Mouse (Mus musculus) liver, embryonic 16.5 days (tissue): ENCODE data around the gene Clec2e. TPM values are rescaled to one million over a fixed set of nuclear protein-coding genes. Genes with fewer than 3 reads are reported as not detected.
"Not testable (repeated sequence)": the region's sequence is repeated elsewhere in the genome, so short reads cannot be mapped to it uniquely, and the experiment has no call there.

Experiments used
- ATAC-seq: fragments of 200-750 bp; cut with Nextera tagmentation; 2 replicates; pipeline ENCODE4 v1.8.0; 2017; ENCODE audit warnings: low read depth, mild to moderate bottlenecking, moderate number of reproducible peaks, moderate library complexity
- H3K27ac ChIP-seq: fragments of 300-500 bp; sonication (generic); 2 replicates; pipeline ENCODE4 v1.5.1; 2014; ENCODE audit warnings: mild to moderate bottlenecking, low read length
- H3K27me3 ChIP-seq: fragments of 300-500 bp; sonication (generic); 2 replicates; pipeline ENCODE4 v1.6.1; 2014; ENCODE audit warnings: low read depth, low read length, mixed read lengths; ENCODE audit not compliant: control insufficient read depth, insufficient read depth
- H3K36me3 ChIP-seq: fragments of 300-500 bp; sonication (generic); 2 replicates; pipeline ENCODE4 v1.6.1; 2014; ENCODE audit warnings: mild to moderate bottlenecking; ENCODE audit not compliant: control insufficient read depth, insufficient read depth
- H3K4me1 ChIP-seq: fragments of 300-500 bp; sonication (generic); 2 replicates; pipeline ENCODE4 v1.6.1; 2014; ENCODE audit warnings: low read depth, low read length, mixed read lengths; ENCODE audit not compliant: control insufficient read depth
- H3K4me2 ChIP-seq: fragments of 300-500 bp; sonication (generic); 2 replicates; pipeline ENCODE4 v1.6.1; 2014; ENCODE audit warnings: low read depth, low read length, mixed read lengths
- H3K4me3 ChIP-seq: fragments of 300-500 bp; sonication (generic); 2 replicates; pipeline ENCODE4 v1.5.1; 2014; ENCODE audit warnings: low read depth, mild to moderate bottlenecking, low read length
- H3K9ac ChIP-seq: fragments of 300-500 bp; sonication (generic); 2 replicates; pipeline ENCODE4 v1.6.1; 2014; ENCODE audit warnings: low read depth, low read length
- H3K9me3 ChIP-seq: fragments of 300-500 bp; sonication (generic); replicated peaks from 2 replicates; pipeline ENCODE4 v1.6.1; 2016; ENCODE audit warnings: low read length; ENCODE audit not compliant: control insufficient read depth
- WGBS: fragments of 180-500 bp; shearing (Covaris S2); extraction: QIAGEN DNeasy Blood & Tissue Kit; methylation state at CpG from one replicate; pipeline ENCODE4 v1.1.7; 2014; ENCODE audit not compliant: insufficient replicate concordance; 5-methylcytosine and 5-hydroxymethylcytosine counted together
- polyA plus RNA-seq: library from polyadenylated mRNA; unstranded; fragments of >200 nt; fragmentation: Nextera tagmentation; extraction: Ambion mirVana; gene quantifications from 2 replicates; pipeline ENCODE4 v1.2.1, GENCODE M21; 2015

Gene Clec2e
- polyA plus RNA-seq, 1 experiment from 2014 or later: 0.08 TPM

DNA sequence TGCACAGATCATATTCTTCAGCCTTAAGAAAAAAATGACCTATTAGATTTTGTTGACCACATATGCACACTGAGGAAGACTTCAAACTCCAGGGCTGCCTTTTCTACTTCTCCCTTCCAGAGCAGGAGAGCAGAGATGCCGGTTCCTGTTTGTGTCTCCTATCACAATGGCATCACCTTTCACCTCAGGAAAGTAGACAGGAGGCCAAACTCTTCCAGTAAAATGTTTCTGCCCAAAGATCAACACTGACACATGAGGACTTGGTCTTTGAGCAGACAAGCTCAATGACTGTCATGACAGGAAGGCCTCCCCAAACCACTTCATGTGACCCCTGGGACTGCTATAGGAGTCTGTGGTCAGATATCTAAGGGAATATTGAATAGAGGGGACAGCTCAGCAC lies 11.8 kb upstream of the Clec2e start:
- Histone ChIP-seq H3K27me3 (no peaks in the 10 kb centered on the region), H3K4me1 (no peaks in the 10 kb centered on the region), H3K4me2 (no peak overlapping the region), H3K9ac (no peak overlapping the region), H3K36me3 (no peaks in the 10 kb centered on the region), H3K27ac (no peak overlapping the region), H3K9me3 (no peaks in the 10 kb centered on the region), H3K4me3 (no peak overlapping the region)
- whole genome bisulfite sequencing: 14% methylated on average over 1 of the region's 1 CpGs
- ATAC-seq: no peak

- H3K4me2 ChIP-seq: no peak overlapping the region
- H3K9me3 ChIP-seq: no peaks in the 10 kb centered on the region
- no peak overlapping the region for H3K4me3 ChIP-seq
- no peak overlapping the region for H3K9ac ChIP-seq
- no peaks in the 10 kb centered on the region for H3K4me1 ChIP-seq
- H3K36me3 ChIP-seq: no peaks in the 10 kb centered on the region
- no peaks in the 10 kb centered on the region for H3K27me3 ChIP-seq
- ATAC-seq: no peak
- no peak overlapping the region for H3K27ac ChIP-seq
Observed at GRCm38 (mm10) chr6:129107916-129108315, 7.2 kb upstream of the Clec2e start.

- no peak overlapping the region for H3K27ac ChIP-seq
- 31% methylated on average over 4 of the region's 4 CpGs for WGBS
Observed at GRCm38 (mm10) chr6:129102858-129103555, 2.3 kb upstream of the Clec2e start.

GRCm38 (mm10) chr6:129101604-129102003 lies 891 bp upstream of the Clec2e start:
- Histone ChIP-seq H3K27ac (no peak overlapping the region), H3K4me1 (no peaks in the 10 kb centered on the region; the same call in 1 of the 2 replicates), H3K36me3 (no peaks in the 10 kb centered on the region), H3K9me3 (no peaks in the 10 kb centered on the region), H3K9ac (no peak overlapping the region), H3K4me3 (no peak overlapping the region), H3K27me3 (no peaks in the 10 kb centered on the region), H3K4me2 (no peak overlapping the region)
- ATAC-seq: no peak
- WGBS: 47% methylated on average over 1 of the region's 1 CpGs

More at GRCm38 (mm10) chr6:129102858-129103555, 2.3 kb upstream of the Clec2e start:
- no peak for ATAC-seq
- H3K4me2 ChIP-seq: no peak overlapping the region
- H3K9me3 ChIP-seq: no peaks in the 10 kb centered on the region
- H3K4me3 ChIP-seq: no peak overlapping the region
- H3K9ac ChIP-seq: no peak overlapping the region
- H3K4me1 ChIP-seq: no peaks in the 10 kb centered on the region; the same call in 1 of the 2 replicates
- H3K36me3 ChIP-seq: no peaks in the 10 kb centered on the region
- H3K27me3 ChIP-seq: no peaks in the 10 kb centered on the region

DNA sequence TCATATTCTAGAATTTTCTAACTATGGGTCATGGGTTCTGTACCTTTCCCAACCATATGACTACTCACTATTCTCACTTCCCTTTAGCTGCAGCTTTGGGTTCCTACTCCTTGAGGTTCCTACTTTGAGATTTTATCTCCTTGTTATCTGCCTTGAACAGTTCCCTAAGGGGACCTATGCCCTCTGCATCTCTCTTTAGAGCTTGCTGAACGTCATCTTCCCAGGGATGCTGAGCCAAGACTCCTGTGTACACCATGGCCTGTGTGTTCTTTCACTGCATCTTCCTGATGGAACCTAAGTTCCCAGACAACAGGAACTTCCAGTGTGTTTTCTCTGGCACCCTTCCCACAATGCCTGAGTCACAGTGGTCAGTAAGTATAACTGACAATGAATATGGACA lies 2.8 kb downstream of the Clec2e start:
- H3K27ac ChIP-seq: no peak overlapping the region
- no peaks in the 10 kb centered on the region; the same call in 1 of the 2 replicates for H3K4me1 ChIP-seq
- H3K9ac ChIP-seq: no peak overlapping the region
- no peak overlapping the region for H3K4me2 ChIP-seq
- no peaks in the 10 kb centered on the region for H3K36me3 ChIP-seq
- 8% methylated on average over 1 of the region's 1 CpGs for WGBS
- no peak overlapping the region for H3K4me3 ChIP-seq
- ATAC-seq: 0 out of 2 replicates have a peak, but pooled peaks have one; percentile 13
- H3K27me3 ChIP-seq: no peaks in the 10 kb centered on the region
- no peaks in the 10 kb centered on the region for H3K9me3 ChIP-seq

GRCm38 (mm10) chr6:129095166-129095565 lies 5.5 kb downstream of the Clec2e start:
- Histone ChIP-seq H3K4me3 (no peak overlapping the region), H3K9ac (no peak overlapping the region), H3K36me3 (no peaks in the 10 kb centered on the region), H3K27ac (no peak overlapping the region), H3K4me1 (no peaks in the 10 kb centered on the region; the same call in 1 of the 2 replicates), H3K4me2 (no peak overlapping the region), H3K9me3 (no peaks in the 10 kb centered on the region), H3K27me3 (no peaks in the 10 kb centered on the region)
- peak; percentile 39; the same call in 1 of the 2 replicates for ATAC-seq

DNA sequence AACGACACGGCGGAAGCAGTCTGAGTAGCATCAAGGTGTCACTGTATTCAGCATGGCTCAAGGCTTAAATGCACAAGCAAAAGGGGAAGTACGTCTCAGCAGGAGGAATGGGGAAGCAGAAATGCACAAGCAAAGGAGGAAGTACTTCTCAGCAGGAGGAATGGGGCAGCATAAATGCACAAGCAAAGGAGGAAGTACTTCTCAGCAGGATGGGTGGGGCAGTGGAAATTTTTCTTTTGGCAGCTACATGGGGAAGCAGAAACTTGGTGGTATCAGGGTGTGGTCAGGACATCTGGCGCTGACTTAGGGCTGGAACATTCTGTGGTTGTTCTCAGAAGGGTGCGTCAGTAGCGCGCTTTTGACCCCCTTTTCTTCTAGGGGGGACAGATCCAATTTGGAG lies 12.1 kb downstream of the Clec2e start:
- H3K9me3 ChIP-seq, H3K4me3 ChIP-seq, H3K27ac ChIP-seq, H3K36me3 ChIP-seq, H3K9ac ChIP-seq, H3K27me3 ChIP-seq, H3K4me2 ChIP-seq, ATAC-seq, H3K4me1 ChIP-seq: not testable (repeated sequence)
- WGBS: 78% methylated on average over 8 of the region's 8 CpGs

DNA sequence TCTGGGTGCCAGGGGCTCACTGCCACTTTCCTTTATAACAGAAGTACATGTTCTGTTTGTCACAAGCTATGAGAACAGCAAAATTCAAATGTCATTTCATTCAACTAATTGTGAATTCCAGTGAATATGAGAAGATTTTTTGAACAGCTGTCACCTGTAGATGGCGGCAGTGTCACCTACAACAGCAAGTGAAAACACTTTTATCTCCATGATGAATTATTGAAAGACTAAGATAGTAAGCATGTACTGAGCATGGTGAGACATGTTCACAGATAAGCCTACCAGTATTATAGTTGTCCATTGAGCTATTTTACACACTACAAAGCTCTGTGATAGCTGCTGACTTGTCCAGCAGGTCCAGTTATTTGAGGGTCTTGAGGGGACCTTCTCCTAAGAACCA lies 12.6 kb downstream of the Clec2e start:
- no peak overlapping the region for H3K4me3 ChIP-seq
- H3K4me1 ChIP-seq: no peaks in the 10 kb centered on the region
- H3K36me3 ChIP-seq: no peaks in the 10 kb centered on the region
- no peaks in the 10 kb centered on the region for H3K27me3 ChIP-seq
- H3K4me2 ChIP-seq: no peak overlapping the region
- no peak overlapping the region for H3K27ac ChIP-seq
- H3K9me3 ChIP-seq: no peaks in the 10 kb centered on the region
- 51% methylated on average over 1 of the region's 1 CpGs for WGBS
- no peak overlapping the region for H3K9ac ChIP-seq
- ATAC-seq: no peak

GRCm38 (mm10) chr6:129086031-129086430 lies 14.7 kb downstream of the Clec2e start:
- not testable (repeated sequence) for H3K4me1 ChIP-seq, H3K36me3 ChIP-seq, H3K4me2 ChIP-seq, H3K27ac ChIP-seq, H3K4me3 ChIP-seq, H3K9ac ChIP-seq, H3K27me3 ChIP-seq, ATAC-seq, H3K9me3 ChIP-seq
- 68% methylated on average over 2 of the region's 2 CpGs for WGBS
